Mouse (Mus musculus) cerebellum, adult 18-20 months (tissue): ENCODE measurements around the gene Fn3krp.
A peak's percentile ranks its signal among the peaks of the same experiment; 100 is the strongest.

Source experiments
- DNase-seq, 2 experiments: peaks; one replicate each; pipeline ENCODE4 v3.0.0; 2021

Fn3krp gene

DNA sequence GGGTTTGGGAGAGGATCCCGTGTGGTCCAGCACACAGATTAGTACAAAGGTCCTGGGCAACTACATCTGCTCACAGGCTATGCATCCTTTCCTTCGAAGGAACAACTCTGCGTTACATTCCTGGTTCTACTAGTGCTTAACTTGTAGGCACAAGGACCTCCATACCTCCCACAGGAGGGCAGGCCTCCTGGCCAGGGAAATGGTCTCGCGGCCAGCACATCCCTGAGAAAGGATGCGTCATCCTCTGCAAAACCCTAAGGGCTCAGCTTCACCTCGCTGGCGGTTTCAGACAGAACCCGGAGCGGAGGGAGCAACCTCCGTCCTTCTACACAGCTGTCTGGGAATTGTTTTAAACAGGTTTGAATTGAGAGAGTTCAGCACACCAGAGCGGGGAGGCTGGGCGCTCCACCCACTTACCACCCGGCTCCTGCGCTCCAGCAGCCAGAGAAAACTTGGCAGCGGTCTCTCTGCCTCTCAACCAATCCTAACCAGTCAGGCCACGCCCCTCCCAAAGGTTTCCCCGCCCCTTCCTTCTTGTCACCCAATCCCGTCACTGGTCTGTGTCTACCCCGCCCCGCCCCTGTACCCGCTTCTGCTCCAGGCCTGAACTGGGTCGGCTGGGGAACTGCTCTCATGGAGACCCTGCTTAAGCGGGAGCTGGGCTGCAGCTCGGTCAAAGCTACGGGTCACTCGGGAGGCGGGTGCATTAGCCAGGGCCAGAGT, at the start of gene Fn3krp:
TSS of gene Fn3krp (plus strand) at position 572 of the 723 bp plus-strand sequence.
- peak; percentile 99 to 100 for DNase-seq

DNA sequence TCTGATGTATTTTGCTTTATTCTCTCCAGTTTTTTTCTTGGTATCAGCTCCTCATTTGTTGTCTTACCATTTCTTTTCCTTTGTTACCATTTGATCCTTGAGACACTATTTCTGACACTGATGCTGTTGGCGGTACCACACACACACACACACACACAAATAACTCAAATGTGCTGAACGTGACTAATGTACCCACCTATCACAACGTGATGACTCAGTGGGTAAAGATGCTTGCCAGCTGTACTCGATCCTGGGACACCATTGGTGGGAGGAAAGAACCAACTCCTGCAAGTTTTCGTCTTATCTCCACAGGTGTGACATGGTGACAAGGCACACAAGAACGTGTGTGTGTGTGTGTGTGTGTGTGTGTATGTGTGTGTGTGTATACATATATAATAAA, 47.9 kb upstream of the Fn3krp start:
- no peak for DNase-seq

DNA sequence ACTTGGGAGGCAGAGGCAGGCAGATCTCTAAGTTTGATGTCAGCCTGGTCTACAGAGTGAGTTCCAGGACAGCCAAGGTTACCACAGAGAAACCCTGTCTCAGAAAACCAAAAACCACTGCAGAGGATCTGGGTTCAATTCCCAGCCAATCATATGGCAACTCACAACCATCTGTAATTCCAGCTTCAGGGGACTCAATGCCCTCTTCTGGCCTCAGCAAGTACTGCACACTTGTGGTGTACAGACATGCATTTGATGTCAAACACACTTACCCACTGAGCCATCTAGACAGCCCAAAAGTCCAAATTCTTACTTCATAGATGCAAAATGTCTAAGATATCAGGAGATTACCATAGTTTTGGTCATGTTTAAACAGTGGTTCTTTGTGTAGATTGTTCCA, 42.6 kb upstream of the Fn3krp start:
- no peak for DNase-seq

DNA sequence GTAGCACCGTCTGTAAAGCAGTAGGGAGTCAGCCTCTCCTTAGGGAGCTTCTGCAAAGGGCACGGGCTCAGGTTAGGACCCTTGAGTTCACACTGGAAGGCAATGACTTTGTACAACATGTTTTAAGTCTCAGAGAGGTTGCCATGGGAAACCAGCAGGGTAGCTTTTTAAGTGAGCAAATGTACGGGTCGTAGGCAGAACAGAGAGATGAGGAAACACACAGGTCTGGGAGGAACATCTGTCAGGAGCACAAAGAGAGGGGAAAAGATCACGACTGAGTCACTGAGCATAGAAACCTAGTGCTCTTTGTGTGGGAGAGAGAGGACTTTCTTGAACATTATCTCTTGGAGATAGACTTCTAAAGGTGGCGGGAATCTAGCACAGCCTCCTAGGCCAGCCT, 40.9 kb upstream of the Fn3krp start:
- no peak for DNase-seq

DNA sequence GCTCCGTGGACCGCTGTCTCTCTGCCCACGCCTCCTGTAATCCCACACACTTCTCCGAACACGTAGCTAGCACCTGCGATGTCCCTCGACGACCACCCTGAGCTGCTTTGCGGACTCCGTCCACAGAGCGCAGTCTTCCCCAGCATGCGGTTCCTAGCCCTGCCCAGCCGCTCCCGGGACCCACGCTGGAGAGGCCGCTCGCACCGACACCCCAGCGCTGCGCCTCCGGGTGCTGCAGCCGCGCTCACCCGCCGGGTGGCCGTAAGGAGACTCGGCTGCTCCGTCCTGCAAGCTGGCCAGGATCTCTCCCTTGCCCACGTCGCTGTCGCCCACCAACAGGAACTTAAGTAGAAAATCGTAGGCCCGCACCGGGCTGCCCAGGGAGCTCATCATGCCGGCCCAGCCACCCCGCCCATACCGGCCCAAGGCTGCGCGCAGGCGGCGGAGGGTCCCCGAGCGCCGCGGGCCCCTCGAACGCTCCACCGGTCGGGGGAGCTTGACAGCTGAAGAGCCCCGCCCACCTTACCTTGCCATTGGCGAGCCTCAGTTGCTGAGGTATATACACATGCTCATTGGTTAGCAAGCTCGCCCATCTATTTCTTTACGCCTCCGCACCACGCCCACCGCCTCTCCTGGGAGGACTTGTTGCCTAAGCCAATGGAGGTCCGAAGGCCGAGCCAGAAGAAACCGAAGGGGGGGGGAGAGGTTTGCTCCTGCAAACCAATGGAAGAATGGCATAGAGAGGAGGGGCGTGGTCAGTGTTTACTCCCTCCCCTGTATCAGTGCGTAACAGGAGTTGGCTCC, 33.2 kb upstream of the Fn3krp start, which contains the start of gene Rab40b:
TSS of gene Rab40b (minus strand) at position 502 of the 804 bp plus-strand sequence.
- DNase-seq: peak; percentile 77 to 92

DNA sequence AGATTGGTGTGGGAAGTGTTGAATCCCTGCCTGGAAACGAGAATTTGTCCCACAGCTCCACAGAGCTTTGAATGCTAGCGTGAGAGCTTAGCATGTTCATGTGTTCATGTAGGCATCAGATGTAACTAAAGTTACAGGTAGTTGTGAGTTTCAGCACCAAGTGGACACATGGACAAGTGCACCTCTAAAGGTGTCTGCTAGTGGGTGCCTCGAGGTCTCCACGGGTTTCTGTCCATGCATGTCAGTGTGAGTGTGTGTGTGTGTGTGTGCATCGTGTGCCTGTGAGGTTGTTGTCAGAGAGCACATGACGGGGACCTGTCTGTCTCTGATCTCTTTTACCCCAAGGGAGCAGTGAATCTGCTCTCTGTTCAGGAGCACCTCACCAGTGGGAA, 32.7 kb upstream of the Fn3krp start:
- no peak for DNase-seq

DNA sequence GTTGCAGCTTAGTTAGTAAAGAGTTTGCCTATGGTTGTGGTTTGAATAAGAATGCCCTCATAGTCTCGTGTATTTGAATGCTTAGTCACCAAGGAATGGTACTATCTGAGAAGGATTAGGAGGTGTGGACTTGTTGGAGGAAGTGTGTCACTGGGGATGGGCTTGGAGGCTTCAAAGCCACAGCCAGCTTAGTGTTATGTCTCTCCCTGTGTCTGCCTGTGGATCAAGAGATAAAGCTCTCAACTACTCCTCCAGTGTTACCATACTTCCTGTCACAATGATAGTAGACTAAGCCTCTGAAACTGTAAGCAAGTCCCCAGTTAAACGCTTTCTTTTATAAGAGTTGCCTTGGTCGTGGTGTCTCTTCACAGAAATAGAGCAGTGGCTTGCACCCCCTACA, 30.4 kb upstream of the Fn3krp start:
- no peak for DNase-seq

DNA sequence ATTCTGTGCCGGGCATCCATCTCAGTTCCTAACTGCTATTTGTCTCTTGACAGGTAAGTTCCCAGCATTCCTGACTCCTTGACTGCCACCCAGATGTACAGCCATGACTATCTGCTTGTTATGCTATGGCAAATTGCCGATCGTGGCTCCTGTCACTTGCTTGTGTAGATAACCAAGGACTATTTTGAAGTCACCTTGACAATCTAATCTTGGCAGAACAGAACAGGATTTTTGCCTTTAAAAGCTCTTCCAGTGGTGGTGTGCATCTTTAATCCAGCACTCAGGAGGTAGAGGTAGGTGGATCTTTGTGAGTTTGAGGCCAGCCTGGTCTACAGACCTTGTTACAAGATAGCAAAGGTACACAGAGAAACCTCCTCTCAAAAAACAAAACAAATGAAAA, 28.8 kb upstream of the Fn3krp start:
- no peak for DNase-seq

DNA sequence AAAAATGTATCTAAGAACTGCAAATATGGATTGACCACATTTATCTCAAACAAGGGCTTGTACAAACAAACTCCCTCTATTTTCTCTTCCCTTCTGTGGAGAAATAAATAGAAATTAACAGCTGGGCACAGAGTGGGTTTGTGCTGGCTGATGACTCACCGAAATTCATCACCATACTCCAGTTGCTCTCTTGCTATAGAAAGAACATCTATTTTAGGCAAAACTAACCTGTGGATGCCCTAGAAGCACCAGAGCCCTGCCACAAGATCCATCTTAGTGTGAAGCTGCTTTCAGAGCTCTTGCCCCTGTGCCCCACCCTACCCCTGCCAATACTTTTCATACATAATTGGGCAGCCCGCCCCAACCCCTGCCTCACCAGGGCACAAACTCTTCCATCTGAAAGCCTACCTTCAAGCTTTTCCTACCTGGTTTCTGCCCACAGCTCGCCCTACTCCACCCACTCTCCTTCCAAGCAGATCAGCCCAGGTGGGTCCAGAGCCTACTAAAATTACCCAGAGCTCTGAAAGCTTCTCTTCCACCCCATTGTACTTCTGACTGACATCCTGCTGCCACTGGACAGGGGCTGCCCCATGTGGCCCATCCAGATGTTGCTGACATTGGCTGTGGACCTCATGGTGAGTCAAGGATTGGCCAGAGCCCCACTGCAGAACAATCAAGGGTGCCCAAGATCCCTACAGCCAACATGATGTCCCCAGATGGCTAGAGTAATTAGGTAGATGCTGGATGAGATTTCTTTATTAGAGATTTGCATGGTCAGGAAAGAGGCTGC, 13.6 kb upstream of the Fn3krp start:
- DNase-seq: no peak

DNA sequence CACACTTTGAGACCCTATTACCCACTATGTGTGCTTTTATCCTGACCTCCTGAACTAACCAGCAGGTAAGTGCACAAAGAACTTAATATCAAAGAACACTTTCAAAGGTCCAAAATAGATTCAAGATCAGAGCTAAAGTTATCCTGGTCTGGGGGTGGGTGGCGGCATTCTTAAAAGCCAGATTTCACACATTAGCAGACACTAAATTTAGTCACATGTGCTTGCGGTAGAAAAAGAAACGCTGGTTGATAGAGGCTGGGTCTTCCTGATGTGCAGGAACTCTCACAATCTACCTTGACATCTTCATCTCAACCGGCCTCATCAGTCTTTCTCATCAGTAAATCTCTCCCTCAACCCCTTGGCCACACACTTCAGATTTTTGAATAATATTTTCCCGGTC, 6.4 kb upstream of the Fn3krp start:
- no peak for DNase-seq

DNA sequence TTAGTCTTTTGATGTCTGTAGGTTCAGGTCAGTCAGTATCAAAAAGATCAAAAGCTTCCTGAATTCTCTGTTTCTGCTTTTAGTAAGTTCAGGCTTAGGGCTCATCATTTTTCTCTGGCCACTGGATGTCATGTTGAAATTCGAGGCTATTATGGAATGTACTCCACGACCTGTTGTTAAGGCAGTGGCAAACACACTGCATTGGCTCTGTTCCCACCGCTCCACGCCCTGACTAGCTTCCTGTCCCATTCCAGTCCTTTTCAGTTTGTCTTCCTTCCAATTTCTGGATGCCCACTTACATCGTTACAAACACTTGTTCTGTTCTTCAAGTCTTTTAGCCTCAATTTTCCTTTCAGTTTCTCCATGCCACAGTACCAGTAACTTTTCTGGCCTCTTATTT, 5.8 kb upstream of the Fn3krp start:
- DNase-seq: no peak

DNA sequence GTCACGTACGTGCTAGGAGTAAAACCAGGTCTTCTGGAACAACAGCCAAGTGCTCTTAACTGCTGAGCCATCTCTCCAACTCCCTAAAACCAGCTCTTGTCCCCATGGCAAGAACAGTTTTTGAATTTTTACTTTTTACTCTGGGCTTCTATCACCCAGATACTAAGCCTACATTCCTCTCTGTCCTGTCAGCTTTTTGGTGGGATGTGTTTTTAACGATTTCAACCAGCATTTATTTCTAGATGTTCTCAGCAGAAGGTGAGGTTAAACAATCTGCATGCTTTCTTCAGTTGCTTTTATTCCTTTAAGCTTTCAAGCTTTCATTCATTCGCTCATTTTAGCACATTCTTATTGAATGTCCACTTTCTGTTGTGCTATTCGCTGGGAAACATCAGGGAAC, 3.2 kb upstream of the Fn3krp start:
- no peak for DNase-seq

DNA sequence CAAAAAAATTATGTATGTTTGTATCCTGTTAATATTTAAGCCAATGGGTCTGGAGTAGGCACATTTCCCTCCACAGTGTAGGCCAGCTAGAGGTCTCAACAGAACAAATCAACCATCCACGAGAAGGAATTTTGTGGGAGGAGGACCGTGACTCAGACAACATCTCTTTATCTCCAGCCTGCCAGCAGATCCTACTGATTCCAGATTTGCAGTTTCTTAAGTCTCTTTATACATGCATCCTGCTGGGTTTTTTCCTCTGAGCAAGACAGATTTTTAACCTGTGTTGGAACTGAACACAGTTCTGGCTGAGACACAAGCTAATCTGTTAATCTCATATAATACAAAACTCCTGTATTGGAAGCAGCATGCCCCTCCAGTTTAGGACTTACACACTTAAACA, 2.3 kb upstream of the Fn3krp start:
- DNase-seq: no peak

DNA sequence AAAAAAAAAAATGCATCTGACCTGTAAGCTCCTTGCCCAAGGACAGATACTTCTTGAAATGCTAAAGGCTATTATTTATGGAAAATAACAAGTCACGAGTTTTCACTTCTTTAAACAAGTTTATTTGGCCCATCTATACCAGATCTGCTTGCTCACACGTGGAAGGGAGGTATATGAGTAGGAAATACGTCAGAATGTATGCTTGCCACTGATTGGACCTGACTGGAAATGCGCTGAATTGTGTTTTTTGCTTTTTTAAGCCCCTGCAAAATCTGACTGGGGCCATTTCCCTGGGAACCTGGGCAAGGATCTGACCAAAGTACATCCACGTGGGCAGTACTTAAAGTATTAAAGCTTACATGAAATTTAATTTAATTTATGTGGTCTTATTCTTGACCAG, 822 bp upstream of the Fn3krp start:
- no peak for DNase-seq

DNA sequence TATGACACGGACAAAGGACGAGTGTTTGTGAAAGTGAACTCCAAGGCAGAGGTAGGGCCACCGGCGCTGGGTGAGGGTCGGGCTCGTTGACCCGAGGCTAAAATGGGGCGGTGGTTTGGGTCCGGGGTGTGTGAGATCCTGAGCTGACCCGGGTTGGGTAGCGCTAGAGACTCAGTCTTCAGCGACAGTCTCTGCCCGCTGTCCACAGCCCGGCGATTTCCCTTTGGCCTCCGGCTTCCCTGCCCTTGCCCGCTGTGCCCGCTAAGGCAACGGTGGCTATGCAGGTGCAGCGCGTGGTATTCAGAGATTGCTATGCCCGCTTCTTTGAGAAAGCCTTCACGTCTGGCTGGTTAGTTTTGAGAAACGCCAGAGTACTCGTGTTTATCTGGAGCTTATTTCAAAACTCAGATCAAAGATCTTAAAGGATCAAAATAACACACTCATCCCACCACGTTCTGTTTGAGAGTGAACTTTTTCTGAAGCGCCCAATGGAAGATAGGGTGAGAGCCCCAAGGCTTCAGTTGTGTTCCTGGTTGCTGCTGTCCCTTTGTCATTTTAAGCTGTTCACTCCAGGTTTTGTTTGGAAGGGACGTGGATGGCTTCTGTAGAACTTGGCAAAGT, 462 bp downstream of the Fn3krp start:
- DNase-seq: peak in 1 of 2 experiments; percentile 44

DNA sequence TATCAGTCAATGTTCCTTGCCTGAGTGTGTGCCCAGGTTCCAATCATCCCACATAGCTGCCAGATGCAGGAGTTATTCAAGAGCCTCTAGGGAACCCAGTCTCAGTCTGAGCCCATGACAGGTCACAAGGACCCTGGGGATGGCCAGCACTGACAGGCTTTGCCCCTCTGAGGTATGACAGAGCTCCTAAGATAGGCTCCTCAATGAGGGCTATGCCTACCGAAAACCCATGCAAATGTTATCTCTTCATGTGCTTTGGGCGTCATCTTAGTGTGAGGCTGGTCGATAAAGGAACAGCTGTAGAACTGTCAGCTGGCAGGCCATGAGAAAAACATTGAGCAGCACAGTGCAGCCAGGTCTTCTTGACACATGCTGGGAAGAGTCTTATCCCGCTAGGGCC, 12.2 kb downstream of the Fn3krp start:
- no peak for DNase-seq

DNA sequence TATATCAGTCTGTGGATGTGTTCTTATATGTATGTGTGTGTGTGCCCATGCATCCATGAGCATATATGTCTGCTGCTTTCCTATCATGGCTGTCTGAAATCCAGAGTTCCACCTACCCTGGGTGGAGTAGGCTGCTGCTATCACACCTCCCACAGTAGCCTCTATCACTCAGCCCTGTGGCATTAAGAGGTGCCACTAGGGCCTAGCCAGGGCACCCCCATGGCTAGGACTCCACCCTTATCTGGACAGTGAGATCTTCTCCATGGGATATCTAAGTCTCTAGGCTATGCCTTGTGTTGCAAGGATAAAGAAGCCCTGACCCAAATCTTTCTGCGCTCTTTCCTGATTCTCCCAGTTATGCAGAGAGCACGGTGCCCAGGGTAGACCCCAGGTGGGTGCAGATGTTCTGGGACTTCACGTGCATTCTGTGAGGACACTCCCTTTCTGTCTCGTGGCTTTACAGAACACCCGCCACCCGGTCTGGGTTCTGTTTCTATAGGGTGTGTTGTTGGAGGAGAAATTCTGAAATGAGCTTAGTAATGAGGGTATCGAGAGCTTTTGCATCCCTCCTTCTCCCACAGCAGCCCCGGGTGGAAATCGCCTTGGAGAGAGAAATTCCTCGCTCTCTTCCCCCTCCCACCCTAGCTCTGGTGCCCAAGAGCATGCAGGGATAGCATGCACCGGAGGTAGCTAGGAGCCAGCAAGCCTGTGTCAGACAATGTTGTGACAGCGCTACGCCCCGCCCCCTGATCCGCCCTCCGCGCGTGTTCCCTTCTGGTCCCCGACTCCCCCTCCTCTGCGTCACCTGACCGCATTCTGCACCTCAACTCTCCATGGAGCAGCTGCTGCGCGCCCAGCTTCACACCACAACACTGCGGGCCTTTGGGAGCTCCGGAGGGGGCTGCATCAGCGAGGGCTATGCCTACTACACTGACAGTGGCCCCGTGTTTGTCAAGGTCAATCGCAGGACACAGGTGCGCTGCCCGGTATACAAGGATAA, 13.3 kb downstream of the Fn3krp start, which contains the start of gene Fn3k:
TSS of gene Fn3k (plus strand) at position 758 of the 1,000 bp plus-strand sequence.
- DNase-seq: peak; percentile 97 to 99

DNA sequence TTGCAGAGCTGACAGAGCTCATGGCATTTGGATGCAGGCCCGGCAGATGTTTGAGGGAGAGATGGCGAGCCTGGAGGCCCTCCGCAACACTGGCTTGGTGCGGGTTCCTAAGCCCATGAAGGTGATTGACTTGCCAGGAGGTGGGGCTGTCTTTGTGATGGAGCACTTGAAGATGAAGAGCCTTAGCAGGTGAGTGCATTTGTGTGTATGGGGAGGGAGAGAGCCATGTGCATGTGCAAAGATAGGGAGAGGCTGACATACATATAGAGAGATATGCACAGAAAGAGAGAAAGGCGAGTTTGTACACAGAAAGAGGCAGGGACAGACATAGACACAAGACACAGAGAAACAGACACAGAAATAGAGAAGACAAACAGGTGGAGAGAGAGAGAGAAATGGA, 16.0 kb downstream of the Fn3krp start:
- DNase-seq: peak in 1 of 2 experiments; percentile 11

DNA sequence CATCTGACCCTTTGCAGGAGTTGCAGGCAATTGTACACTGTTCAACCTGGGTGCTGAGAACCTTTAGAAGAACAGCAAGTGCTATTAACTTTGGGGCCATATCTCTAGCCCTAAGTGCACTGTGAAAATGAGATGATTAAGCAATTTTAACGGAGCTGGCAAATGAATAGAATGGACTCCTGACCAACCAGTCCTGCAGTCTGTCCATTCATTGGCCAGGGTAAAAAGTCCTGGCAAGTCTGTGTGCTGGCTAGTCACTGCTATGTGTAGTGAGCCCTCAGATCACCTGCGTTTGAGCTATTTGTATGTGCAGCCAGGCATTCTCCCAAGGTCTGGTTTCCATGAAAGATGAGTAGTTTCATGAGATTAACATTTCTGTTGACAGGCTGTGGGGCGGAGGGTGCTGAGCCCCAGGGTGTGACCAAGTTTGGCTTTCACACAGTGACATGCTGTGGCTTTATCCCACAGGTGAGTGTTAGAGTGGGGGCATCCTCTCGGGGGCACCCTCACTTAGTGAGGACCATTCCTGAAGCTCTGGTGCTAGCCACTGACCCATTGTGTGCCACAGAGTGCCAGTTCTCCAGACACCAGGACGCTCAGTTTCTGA, 18.6 kb downstream of the Fn3krp start:
- no peak for DNase-seq

DNA sequence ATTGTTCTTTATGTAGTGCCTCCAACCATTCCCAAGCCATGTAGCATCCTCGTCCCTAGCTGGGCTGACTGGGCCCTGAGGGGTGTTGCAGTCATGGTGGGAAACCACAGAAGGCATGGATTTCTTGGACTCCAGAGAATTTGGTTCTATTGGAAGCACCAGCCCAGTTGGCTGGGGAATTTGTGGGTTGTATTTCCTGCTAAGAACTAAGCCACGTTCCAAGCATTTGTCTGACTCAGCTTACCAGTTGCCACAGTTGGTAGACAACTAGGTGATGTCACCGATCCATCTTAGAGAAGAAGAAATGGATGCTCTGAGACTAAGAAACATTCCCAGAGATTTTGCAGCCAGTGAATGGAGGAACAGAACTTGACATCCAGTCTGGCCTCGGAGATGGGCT, 20.5 kb downstream of the Fn3krp start:
- no peak for DNase-seq

DNA sequence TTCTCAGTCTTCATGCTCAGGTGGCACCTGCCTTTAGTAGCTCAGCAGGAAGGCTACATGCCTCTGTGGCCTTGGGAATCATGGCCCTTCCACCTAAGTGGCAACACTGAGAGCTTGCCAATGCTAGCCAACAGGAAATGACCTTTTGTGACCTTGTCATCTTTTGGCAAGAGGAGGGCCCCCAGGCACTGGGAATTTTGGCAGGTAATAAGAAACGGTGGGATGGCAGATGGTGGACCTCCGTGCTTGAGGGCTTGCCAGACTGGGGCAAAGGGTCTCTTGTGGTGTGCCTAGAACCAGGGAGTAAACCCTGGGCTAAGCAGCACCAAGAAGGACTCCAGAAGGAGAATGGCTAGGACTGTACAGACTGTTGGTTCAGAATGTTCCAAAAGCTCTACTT, 20.9 kb downstream of the Fn3krp start:
- DNase-seq: peak in 1 of 2 experiments; percentile 16
